Mouse (Mus musculus) Muller cell, postnatal 12 days (primary cell): ENCODE measurements at regions not wholly inside any gene's neighbourhood (a gene's known extent, or its start where the extent isn't known, plus 50 kb on each side); places are given as distances from the start of the nearest gene placed in this dataset.
A peak's percentile ranks its signal among the peaks of the same experiment; 100 is the strongest.

Experiments
- DNase-seq: peaks from one replicate; pipeline ENCODE4 v3.0.0-alpha.2; 2015; ENCODE audit errors: inconsistent ontology term

- DNase-seq = no peak
Observed at GRCm38 (mm10) chr6:84441721-84442480, 151.8 kb downstream of the Cyp26b1 start.

DNA sequence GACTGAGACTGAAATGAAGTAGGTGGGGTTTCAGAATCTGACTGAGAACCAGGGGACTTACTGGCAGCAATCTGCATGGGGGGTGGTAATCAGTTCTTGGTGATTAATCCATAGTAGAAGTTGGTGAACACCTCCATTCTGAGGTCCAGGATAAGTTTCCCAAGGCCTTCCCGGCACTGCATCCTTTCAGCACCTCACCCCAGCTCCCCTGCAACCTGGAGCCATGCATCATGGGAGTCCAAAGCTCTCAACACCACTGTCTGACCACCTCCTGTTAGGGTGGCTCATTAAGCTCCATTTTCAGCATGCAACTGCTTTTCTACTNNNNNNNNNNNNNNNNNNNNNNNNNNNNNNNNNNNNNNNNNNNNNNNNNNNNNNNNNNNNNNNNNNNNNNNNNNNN, 157.0 kb downstream of the Cyp26b1 start:
- DNase-seq = no peak

DNA sequence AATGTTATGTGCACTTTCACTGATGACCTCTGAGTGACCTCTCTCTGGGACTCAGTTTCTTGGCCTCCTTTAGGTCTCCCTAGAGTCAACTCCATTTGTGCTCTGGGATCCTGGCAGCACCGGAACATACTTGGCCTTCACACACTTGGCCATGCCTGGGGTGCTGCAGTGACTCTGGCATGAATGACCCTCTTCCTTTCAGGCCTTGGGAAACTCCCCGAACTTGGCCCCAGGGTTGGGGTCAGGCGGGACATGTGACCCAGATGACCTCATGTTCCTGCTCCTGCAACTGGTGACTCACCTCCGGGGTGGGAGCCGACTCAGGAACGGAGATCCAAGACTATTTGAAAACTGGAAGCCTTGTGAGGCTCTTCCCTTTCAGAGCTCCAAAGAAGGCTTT, 159.2 kb downstream of the Cyp26b1 start:
- no peak for DNase-seq

DNA sequence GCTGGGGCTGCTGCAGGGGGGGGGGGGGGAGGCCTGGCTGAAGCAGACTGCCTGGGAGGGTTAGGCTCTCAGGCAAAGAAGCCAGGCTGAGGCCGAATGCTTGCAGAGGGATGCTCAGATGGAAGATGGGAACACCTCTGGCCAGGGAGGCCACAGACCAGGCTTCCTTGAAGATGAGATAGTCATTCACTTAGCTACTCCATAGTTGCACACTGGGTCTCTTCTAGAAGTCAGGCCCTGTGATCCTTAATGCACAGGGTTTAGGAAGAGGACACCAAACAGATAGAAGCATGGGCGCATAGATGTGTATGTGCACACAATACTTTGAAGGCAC, 162.1 kb downstream of the Cyp26b1 start:
- no peak for DNase-seq

DNA sequence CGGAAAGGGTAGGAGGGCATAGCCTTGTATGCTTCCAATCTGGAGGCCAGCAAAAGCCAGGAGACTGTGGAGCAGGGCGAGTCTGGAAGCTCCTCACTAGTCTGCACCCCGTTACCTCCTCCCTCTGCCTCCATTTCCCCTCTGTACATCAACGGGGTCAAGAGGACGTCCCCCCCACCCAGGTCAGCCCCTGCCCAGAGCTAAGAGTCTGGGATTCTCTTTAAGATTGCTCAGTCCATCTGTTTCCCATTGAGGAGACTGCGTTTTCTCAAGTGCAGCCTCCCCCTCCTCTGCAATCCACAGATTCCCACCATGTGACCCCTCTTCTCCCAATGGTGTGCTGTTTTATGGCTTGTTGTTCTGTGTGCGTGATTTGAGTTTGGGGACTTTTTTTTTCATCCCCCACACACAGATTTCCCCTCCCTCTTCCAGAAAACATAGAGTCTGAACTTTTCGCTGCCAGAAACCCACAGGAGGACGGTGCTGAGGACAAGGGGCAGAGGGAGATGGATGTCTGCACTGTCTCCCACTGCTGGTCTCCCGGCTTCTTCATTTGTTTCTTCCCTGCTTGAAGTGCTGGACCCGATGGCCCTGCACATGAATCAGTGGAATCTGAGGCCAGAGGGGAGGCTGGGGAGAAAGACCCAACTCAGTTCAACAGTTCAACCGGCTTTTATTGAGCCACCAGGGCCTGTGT, 162.6 kb downstream of the Cyp26b1 start:
- no peak for DNase-seq

GRCm38 (mm10) chr6:84430146-84430545, 163.6 kb downstream of the Cyp26b1 start:
- no peak for DNase-seq

- DNase-seq = no peak
Observed at GRCm38 (mm10) chr6:84429247-84429646, 164.5 kb downstream of the Cyp26b1 start.

- no peak for DNase-seq
Observed at GRCm38 (mm10) chr6:84426691-84427090, 167.0 kb downstream of the Cyp26b1 start.

DNA sequence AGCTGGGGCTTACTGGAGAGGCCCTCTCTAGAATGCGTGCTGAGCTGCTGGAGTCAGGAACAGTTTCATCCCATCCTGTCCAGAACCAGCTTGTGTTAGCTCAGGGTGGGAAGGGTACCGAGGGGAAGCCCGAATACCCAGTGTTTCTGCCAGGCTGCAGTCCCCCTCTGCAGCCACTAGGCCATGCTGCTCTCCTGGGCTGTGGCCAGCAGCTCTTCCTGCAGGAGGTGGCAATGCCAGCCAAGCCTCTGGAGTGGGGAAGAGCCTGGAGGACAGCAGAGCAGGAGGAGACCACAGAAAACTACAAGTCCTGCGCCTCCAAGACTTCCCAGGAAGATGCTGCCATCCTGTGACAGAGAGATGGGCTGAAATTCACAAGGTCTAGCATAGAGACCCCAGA, 167.9 kb downstream of the Cyp26b1 start:
- DNase-seq = peak; percentile 38

DNA sequence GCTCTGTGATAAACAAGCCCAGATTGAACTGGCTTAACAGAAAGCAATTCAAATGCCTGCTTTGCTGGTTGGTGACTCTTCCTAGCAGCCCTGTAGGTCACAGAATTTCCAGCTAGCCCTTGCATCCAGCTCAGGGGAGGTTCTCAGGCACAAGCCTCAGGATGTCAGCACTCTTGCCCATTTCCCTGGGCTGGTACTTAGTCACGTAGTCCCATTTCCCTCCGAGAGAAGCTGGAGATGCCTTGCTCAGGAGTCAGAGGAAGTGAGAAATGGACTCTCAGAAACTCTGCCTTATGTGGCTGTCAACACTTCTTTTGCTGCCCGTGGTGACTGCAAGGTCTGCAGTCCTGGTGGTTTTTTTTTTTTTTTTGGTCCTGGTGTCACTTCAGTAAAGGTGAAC, 170.8 kb downstream of the Cyp26b1 start:
- DNase-seq = no peak

GRCm38 (mm10) chr6:84419691-84420090, 174.0 kb downstream of the Cyp26b1 start:
- DNase-seq = no peak

DNA sequence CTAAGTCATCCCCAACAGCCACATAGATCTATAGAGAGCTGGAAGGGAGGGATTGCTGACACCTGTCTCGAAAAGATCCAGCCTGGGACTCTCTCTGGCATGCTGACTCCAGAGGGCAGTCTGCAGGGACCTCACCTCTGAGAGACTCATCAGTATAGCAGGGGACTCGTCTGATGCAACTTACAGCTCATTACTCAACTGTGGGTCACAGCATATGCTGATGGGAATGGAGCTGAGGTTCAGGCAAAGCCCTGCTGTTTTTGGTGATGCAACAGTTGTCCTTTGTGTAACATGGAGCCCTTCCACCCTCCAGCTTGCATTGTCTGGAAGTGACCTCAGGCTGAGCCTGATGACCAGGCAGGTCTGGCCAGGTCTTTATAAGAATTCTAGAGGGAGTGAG, 174.4 kb downstream of the Cyp26b1 start:
- no peak for DNase-seq

DNA sequence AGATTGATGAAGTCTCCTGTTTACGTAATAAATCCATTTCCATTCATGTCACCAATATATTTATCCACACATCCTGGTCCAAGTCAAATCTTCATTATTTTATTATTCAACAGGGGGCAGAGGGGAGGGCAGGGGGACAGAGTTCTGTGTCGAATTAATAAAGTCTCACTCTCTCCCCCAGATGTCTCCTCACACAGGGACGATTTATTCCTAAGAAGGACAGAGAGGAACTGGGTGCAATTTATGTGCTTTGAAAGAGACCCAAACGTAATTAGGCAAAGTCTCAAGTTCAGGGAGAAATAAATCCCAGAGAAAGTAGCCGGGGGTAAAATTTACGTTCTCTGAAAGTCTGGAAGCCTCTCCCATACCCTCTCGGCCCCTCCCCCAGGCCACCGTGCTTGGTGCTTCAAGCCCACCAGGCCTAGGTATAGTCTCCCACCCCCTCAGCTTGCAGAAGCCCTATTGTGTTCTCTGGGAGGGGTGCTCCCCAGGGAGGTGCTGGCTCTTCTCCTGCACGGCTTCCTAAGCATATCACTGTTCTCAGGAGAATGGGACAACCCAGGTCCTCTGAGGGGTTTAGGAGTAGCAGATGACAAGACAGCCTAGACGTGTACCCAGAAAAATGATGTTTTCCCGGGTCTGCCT, 176.6 kb downstream of the Cyp26b1 start:
- no peak for DNase-seq

GRCm38 (mm10) chr6:84414400-84414799, 179.3 kb downstream of the Cyp26b1 start:
- DNase-seq = no peak

GRCm38 (mm10) chr6:84409863-84410513, 183.7 kb downstream of the Cyp26b1 start:
- no peak for DNase-seq

- no peak for DNase-seq
Observed at GRCm38 (mm10) chr6:84408513-84408912, 185.2 kb downstream of the Cyp26b1 start.

DNA sequence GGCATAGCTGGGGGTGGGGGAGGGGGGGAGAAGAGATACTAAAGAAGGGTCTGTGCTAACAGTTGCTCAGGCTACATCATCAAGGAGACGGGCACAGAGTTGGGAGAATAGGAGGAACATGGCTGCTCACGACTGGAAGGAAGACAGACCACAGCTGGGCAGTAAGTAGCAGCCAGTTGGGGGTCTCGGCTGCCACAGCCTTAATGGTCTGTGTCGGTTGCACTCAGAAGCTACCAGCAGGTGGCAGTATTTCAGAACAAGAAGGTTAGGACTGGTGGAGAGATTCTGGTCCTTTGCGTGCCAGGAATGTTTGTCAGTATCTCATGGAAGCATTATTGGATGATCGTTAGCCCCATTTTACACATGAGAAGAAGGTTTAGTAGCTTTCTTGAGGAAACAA, 185.9 kb downstream of the Cyp26b1 start:
- peak; percentile 46 for DNase-seq

GRCm38 (mm10) chr6:84404695-84405094, 189.0 kb downstream of the Cyp26b1 start:
- no peak for DNase-seq

- no peak for DNase-seq
Observed at GRCm38 (mm10) chr6:84402431-84402830, 191.3 kb downstream of the Cyp26b1 start.

GRCm38 (mm10) chr6:84394496-84395090, 199.1 kb downstream of the Cyp26b1 start:
- DNase-seq = no peak

DNA sequence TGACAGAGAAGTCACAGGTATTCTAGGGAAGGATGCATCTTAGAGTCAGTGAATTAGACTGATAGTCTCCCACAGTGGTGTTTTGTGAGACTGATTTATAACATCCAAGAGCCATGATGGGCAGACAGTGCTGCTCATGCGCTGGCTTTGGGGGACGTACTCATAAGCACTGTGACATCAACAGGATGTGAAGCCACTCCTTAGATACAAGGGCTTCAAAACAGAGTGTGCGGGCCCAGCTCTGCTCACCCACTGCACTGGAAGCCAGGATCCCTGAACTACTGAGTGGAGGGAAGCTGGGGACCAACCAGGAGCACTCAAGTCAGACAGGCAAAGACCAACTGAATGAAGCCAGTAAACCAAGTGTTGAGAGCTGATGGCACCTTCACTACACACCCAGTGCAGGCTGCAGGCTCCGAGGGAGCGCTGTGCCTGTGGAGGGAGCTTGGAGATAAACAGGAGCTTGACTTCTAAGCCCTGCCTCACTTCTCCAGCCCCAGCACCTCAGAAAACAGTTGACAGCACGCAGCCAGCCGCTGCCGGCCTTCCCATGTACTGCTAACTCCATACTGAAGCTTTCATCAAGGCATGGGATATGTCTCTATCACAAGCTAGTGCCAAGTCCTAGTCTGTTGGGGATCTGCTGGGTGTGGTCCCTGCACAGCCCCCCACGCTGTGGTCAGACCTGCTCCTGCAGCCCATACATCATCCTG, 200.0 kb downstream of the Cyp26b1 start:
- no peak for DNase-seq
